Mouse (Mus musculus): ENCODE measurements around the gene Efna5.

- TF ChIP-seq CTCF (IDR thresholded peaks at IDR 0.05; ENCODE audit: extremely low read depth, insufficient read length, insufficient replicate concordance, low read depth, low read length) = no peak
- no peak for TF ChIP-seq POLR2A (IDR thresholded peaks at IDR 0.05; ENCODE audit: low read depth, low read length)
Observed at GRCm38 (mm10) chr17:62851268-62851667, 29.8 kb downstream of the Efna5 start.
